Mouse (Mus musculus) liver, postnatal 0 days (tissue): ENCODE data around the gene Scel. TPM values are rescaled to one million over a fixed set of nuclear protein-coding genes. Genes with fewer than 3 reads are reported as not detected.

Experiments used
- ATAC-seq: fragments of 200-750 bp; cut with Nextera tagmentation; 2 replicates; pipeline ENCODE4 v1.8.0; 2017; ENCODE audit warnings: mild to moderate bottlenecking, moderate library complexity
- DNase-seq: peaks from one replicate; pipeline ENCODE4 v3.0.0-alpha.2; 2016
- H3K27ac ChIP-seq: fragments of 300-500 bp; sonication (generic); 2 replicates; pipeline ENCODE4 v1.5.1; 2014; ENCODE audit warnings: antibody characterized with exemption, moderate library complexity, mild to moderate bottlenecking, low read depth
- H3K27me3 ChIP-seq: fragments of 300-500 bp; sonication (generic); 2 replicates; pipeline ENCODE4 v1.6.1; 2014; ENCODE audit warnings: low read length, control low read depth, mixed read lengths; ENCODE audit not compliant: insufficient read depth
- H3K36me3 ChIP-seq: fragments of 300-500 bp; sonication (generic); replicated peaks from 2 replicates; pipeline ENCODE4 v1.6.1; 2014; ENCODE audit warnings: mild to moderate bottlenecking, control low read depth, low read length, moderate library complexity, mixed read lengths; ENCODE audit not compliant: insufficient read depth
- H3K4me1 ChIP-seq: fragments of 300-500 bp; sonication (generic); 2 replicates; pipeline ENCODE4 v1.6.1; 2014; ENCODE audit warnings: antibody characterized with exemption, mild to moderate bottlenecking, control low read depth; ENCODE audit not compliant: insufficient read depth
- H3K4me2 ChIP-seq: fragments of 300-500 bp; sonication (generic); 2 replicates; pipeline ENCODE4 v1.6.1; 2014; ENCODE audit warnings: low read depth, mild to moderate bottlenecking, low read length, moderate library complexity, mixed read lengths
- H3K4me3 ChIP-seq: fragments of 300-500 bp; sonication (generic); 2 replicates; pipeline ENCODE4 v1.5.1; 2014; ENCODE audit warnings: low read depth, low read length
- H3K9ac ChIP-seq: fragments of 300-500 bp; sonication (generic); replicated peaks from 2 replicates; pipeline ENCODE4 v1.6.1; 2014; ENCODE audit warnings: mild to moderate bottlenecking, moderate library complexity
- H3K9me3 ChIP-seq: fragments of 300-500 bp; sonication (generic); 2 replicates; pipeline ENCODE4 v1.6.1; 2016; ENCODE audit warnings: mild to moderate bottlenecking, control low read depth, low read length, mixed read lengths
- CTCF ChIP-seq: sonication (generic); IDR thresholded peaks from 2 replicates; pipeline ENCODE4 v1.5.1; 2016; ENCODE audit warnings: antibody characterized with exemption, low read depth
- EP300 ChIP-seq: IDR thresholded peaks from 2 replicates; pipeline ENCODE4 v1.6.1; 2016; ENCODE audit warnings: antibody characterized with exemption, low read depth, mild to moderate bottlenecking
- WGBS: fragments of 180-500 bp; shearing (Covaris S2); extraction: QIAGEN DNeasy Blood & Tissue Kit; methylation state at CpG from one replicate; pipeline ENCODE4 v1.1.7; 2014; ENCODE audit not compliant: insufficient replicate concordance; 5-methylcytosine and 5-hydroxymethylcytosine counted together
- polyA plus RNA-seq: library from polyadenylated mRNA; unstranded; fragments of >200 nt; fragmentation: Nextera tagmentation; extraction: Ambion mirVana; gene quantifications from 2 replicates; pipeline ENCODE4 v1.2.1, GENCODE M21; 2015

Gene Scel
- polyA plus RNA-seq, 1 experiment from 2014 or later: not detected

DNA sequence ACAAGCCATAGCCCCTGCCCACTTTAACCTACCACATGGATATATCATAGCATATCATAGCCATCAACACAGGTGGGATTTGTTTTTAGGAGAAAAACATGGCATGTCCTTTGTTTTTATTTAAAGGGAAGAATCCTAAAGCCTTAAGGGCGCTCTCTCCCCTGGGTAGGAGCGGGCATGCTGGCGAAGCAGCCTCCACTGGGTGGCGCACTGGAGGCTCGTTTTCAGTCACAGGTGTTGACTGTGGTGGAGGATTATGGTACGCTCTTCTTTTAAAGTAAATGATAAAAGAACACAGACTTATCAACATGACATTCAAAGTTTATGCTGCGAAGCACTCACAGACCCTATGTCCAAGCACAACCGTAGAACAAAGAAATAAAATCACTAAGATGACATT is 117.4 kb downstream of the Scel start:
- 0 out of 2 replicates have a peak, but pooled peaks cover 3% of the 10 kb centered on the region for H3K9me3 ChIP-seq
- no peaks in the 10 kb centered on the region for H3K36me3 ChIP-seq
- peak; percentile 38 for TF ChIP-seq CTCF
- no peak for TF ChIP-seq EP300
- ATAC-seq: no peak
- H3K4me3 ChIP-seq: no peak overlapping the region
- H3K4me2 ChIP-seq: no peak overlapping the region
- H3K27ac ChIP-seq: no peak overlapping the region
- 80% methylated on average over 8 of the region's 8 CpGs for WGBS
- H3K27me3 ChIP-seq: no peaks in the 10 kb centered on the region
- H3K9ac ChIP-seq: no peak overlapping the region
- H3K4me1 ChIP-seq: no peaks in the 10 kb centered on the region
- no peak for DNase-seq

- H3K4me2 ChIP-seq: no peak overlapping the region
- TF ChIP-seq EP300 (no peak), CTCF (no peak)
- WGBS: 63% methylated on average over 3 of the region's 3 CpGs
Observed at GRCm38 (mm10) chr14:103643933-103644332, 130.8 kb downstream of the Scel start.

GRCm38 (mm10) chr14:103647981-103648380 is 134.8 kb downstream of the Scel start:
- H3K9ac ChIP-seq: no peak overlapping the region

More at GRCm38 (mm10) chr14:103643933-103644332, 130.8 kb downstream of the Scel start:
- Histone ChIP-seq H3K27me3 (peaks cover 4% of the 10 kb centered on the region; the same call in 1 of the 2 replicates), H3K27ac (no peak overlapping the region), H3K9me3 (no peaks in the 10 kb centered on the region), H3K4me1 (no peaks in the 10 kb centered on the region), H3K9ac (no peak overlapping the region), H3K4me3 (no peak overlapping the region), H3K36me3 (no peaks in the 10 kb centered on the region)
- DNase-seq (no peak), ATAC-seq (no peak)

GRCm38 (mm10) chr14:103648623-103649255 is 135.6 kb downstream of the Scel start:
- Histone ChIP-seq H3K4me1 (0 out of 2 replicates have a peak, but pooled peaks cover 11% of the 10 kb centered on the region), H3K9ac (no peak overlapping the region), H3K4me3 (no peak overlapping the region), H3K36me3 (no peaks in the 10 kb centered on the region), H3K4me2 (no peak overlapping the region), H3K27me3 (peaks cover 30% of the 10 kb centered on the region), H3K27ac (no peak overlapping the region), H3K9me3 (no peaks in the 10 kb centered on the region)
- ATAC-seq: no peak
- TF ChIP-seq CTCF: no peak
- TF ChIP-seq EP300: no peak
- WGBS: 45% methylated on average over 12 of the region's 12 CpGs
- DNase-seq: no peak

More at GRCm38 (mm10) chr14:103647981-103648380, 134.8 kb downstream of the Scel start:
- no peak for TF ChIP-seq EP300
- no peak for TF ChIP-seq CTCF
- H3K4me1 ChIP-seq: 0 out of 2 replicates have a peak, but pooled peaks cover 11% of the 10 kb centered on the region
- no peak overlapping the region for H3K4me2 ChIP-seq
- peaks cover 30% of the 10 kb centered on the region for H3K27me3 ChIP-seq
- H3K27ac ChIP-seq: no peak overlapping the region
- H3K4me3 ChIP-seq: no peak overlapping the region
- no peaks in the 10 kb centered on the region for H3K9me3 ChIP-seq
- ATAC-seq (no peak), DNase-seq (no peak)
- no peaks in the 10 kb centered on the region for H3K36me3 ChIP-seq
- WGBS: 86% methylated on average over 2 of the region's 2 CpGs

DNA sequence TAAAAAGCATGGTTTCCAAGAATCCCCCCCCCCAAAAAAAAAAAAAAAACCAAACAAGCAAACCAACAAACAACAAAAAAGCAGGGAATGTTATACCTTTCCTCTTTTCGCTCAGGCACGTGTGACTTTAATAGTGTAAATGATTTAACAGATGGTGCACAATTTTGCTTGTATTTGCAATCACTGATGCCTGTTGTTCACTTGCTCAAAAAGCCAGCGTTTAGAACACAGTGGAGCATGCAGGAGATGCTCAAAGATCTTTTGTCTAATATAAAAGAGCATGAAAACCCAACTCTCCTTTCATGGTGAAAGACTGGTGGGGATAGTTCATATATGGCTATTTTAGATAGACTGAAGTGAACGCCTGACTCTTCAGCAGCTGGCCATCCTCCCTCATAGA is 136.2 kb downstream of the Scel start:
- no peaks in the 10 kb centered on the region for H3K9me3 ChIP-seq
- no peak overlapping the region for H3K9ac ChIP-seq
- 0 out of 2 replicates have a peak, but pooled peaks cover 11% of the 10 kb centered on the region for H3K4me1 ChIP-seq
- ATAC-seq: no peak
- no peaks in the 10 kb centered on the region for H3K36me3 ChIP-seq
- 59% methylated on average over 4 of the region's 4 CpGs for WGBS
- no peak overlapping the region for H3K4me3 ChIP-seq
- TF ChIP-seq CTCF (no peak), EP300 (no peak)
- H3K4me2 ChIP-seq: 0 out of 2 replicates have a peak overlapping the region, but pooled peaks have one; percentile 97
- DNase-seq: no peak
- H3K27me3 ChIP-seq: peaks cover 30% of the 10 kb centered on the region
- no peak overlapping the region for H3K27ac ChIP-seq

DNA sequence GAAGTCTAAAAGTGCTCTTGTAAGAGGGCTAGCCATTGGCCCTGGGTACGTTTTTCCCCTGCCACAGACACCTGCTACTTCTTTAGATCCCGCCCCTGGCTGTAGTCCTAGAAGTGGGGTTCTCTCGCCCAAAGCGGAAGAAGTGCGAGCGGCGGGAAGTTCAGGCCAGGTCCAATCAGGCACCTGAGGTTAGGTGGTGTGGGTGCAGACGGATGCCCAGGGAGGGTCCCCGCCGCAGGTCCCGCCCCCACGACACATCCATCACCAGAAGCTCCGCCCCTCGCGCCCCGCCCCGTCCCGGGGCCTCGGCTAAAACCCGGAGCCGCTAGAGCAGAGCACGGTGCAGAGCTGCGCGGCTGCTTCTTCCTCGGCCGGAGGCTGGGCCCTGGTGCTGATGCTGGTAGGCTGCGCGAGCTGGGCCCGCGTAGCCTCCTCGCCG is 136.8 kb downstream of the Scel start, which contains the start of gene Slain1:
TSS of gene Slain1 (plus strand) at position 333 of the 439 bp plus-strand sequence.
- Histone ChIP-seq H3K9ac (peak within 1 kb of the TSS; percentile 58), H3K27ac (peak within 1 kb of the TSS; percentile 57)

More for the DNA sequence above, 136.8 kb downstream of the Scel start, which contains the start of gene Slain1:
- Histone ChIP-seq H3K4me3 (peak within 1 kb of the TSS; percentile 60), H3K27me3 (peaks cover 30% of the 10 kb centered on the region), H3K4me1 (0 out of 2 replicates have a peak, but pooled peaks cover 11% of the 10 kb centered on the region), H3K9me3 (no peaks in the 10 kb centered on the region), H3K36me3 (no peaks in the 10 kb centered on the region), H3K4me2 (peak within 1 kb of the TSS; percentile 97)
- TF ChIP-seq EP300 (no peak), CTCF (no peak)
- DNase-seq (peak; percentile 81), ATAC-seq (peak; percentile 85)
- 2% methylated on average over 28 of the region's 32 CpGs for WGBS
